Mouse (Mus musculus): Measurements from ENCODE around the gene Gm20388. TPM values are rescaled to one million over a fixed set of nuclear protein-coding genes. Genes with fewer than 3 reads are reported as not detected.

The Gm20388 gene
- polyA plus RNA-seq, 1 experiment from 2014 or later = not detected

DNA sequence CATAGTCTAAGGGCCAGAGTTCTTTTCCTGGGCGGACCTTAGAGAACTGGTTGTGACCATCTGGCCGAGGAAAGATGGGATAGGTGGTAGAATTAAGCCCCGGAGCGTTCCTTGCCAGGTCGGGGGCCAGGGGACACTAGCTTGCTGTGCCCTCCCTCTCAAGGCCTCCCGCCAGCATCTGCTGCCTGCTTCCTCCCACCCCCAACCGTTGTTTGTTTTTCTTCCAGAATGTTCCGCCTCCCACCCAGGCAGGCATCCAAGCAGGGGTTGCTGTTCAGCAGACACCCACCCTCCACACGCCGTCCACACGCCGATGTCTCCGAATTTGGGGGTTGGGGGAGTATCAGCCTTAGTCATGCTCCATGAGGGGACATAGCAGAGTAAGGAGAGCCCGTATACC lies 367.4 kb downstream of the Gm20388 start:
- no peaks in the 10 kb centered on the region for H3K36me3 ChIP-seq (ENCODE audit: control insufficient read depth, insufficient read depth)
- H3K27me3 ChIP-seq (replicated peaks; ENCODE audit: control insufficient read depth, insufficient read depth, low read length) = no peaks in the 10 kb centered on the region
- no peak overlapping the region for H3K27ac ChIP-seq (ENCODE audit: low read depth, low read length)
- H3K4me3 ChIP-seq (ENCODE audit: low read depth, low read length) = no peak overlapping the region
- H3K9ac ChIP-seq (ENCODE audit: low read depth, low read length) = no peak overlapping the region
- 63% methylated on average over 14 of the region's 14 CpGs for WGBS
- no peaks in the 10 kb centered on the region for H3K9me3 ChIP-seq (ENCODE audit: control insufficient read depth)
- ATAC-seq = no peak
- TF ChIP-seq CTCF (IDR thresholded peaks at IDR 0.05; ENCODE audit: low read depth) = no peak
- H3K4me2 ChIP-seq (replicated peaks; ENCODE audit: low read depth) = no peak overlapping the region
- H3K4me1 ChIP-seq (replicated peaks; ENCODE audit: control insufficient read depth, insufficient read depth, low read length) = peaks cover 13% of the 10 kb centered on the region; the same call in 1 of the 2 replicates

DNA sequence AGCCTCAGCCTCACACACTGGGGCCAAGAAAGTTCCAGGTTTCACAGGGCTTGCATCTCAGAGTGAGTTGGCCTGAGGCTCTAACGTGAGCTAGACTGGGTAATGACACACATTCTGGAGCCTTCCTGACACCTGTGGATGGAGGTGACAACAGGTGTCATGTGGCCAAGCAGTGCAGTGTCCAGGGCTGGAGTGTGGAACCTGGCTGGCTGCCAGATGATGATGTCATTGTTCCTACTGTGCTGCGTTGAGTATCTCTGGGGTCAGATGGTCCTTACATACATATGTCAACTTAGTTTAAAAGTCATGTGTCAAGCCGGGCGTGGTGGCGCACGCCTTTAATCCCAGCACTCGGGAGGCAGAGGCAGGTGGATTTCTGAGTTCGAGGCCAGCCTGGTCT lies 368.8 kb downstream of the Gm20388 start:
- Histone ChIP-seq H3K9ac (ENCODE audit: low read depth, low read length) (no peak overlapping the region), H3K9me3 (ENCODE audit: control insufficient read depth) (no peaks in the 10 kb centered on the region), H3K4me1 (replicated peaks; ENCODE audit: control insufficient read depth, insufficient read depth, low read length) (peaks cover 15% of the 10 kb centered on the region; the same call in 1 of the 2 replicates), H3K36me3 (ENCODE audit: control insufficient read depth, insufficient read depth) (no peaks in the 10 kb centered on the region), H3K27me3 (replicated peaks; ENCODE audit: control insufficient read depth, insufficient read depth, low read length) (no peaks in the 10 kb centered on the region), H3K4me3 (ENCODE audit: low read depth, low read length) (no peak overlapping the region), H3K4me2 (replicated peaks; ENCODE audit: low read depth) (no peak overlapping the region), H3K27ac (ENCODE audit: low read depth, low read length) (no peak overlapping the region)
- 67% methylated on average over 8 of the region's 8 CpGs for WGBS
- no peak for TF ChIP-seq CTCF (IDR thresholded peaks at IDR 0.05; ENCODE audit: low read depth)
- ATAC-seq = peak; percentile 29; the same call in 1 of the 2 replicates

DNA sequence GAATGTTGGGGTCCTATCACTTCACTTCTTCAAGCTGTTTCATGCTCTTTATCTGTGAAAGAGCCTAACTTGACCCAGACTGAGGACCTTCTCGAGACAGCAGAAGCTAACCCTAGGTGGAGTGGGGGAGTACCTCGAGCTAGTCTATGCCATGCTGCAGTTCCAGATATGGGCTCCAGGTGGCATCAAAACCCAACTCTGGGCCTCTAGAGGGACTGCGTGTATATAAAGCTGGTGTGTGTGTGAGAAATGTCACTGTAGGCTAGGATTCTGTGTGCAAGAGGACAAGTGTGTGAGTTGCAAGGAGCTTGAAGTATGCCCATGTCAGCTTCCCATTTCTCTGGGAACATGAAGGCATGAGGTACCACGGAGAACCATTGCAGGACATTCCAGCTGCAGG lies 370.8 kb downstream of the Gm20388 start:
- peaks cover 15% of the 10 kb centered on the region; the same call in 1 of the 2 replicates for H3K4me1 ChIP-seq (replicated peaks; ENCODE audit: control insufficient read depth, insufficient read depth, low read length)
- H3K27me3 ChIP-seq (replicated peaks; ENCODE audit: control insufficient read depth, insufficient read depth, low read length) = no peaks in the 10 kb centered on the region
- no peak overlapping the region for H3K4me2 ChIP-seq (replicated peaks; ENCODE audit: low read depth)
- H3K4me3 ChIP-seq (ENCODE audit: low read depth, low read length) = no peak overlapping the region
- ATAC-seq = no peak
- WGBS = 21% methylated on average over 4 of the region's 4 CpGs
- H3K27ac ChIP-seq (ENCODE audit: low read depth, low read length) = no peak overlapping the region
- TF ChIP-seq CTCF (IDR thresholded peaks at IDR 0.05; ENCODE audit: low read depth) = peak; percentile 93
- no peak overlapping the region for H3K9ac ChIP-seq (ENCODE audit: low read depth, low read length)
- H3K9me3 ChIP-seq (ENCODE audit: control insufficient read depth) = no peaks in the 10 kb centered on the region
- H3K36me3 ChIP-seq (ENCODE audit: control insufficient read depth, insufficient read depth) = 0 out of 2 replicates have a peak, but pooled peaks cover 3% of the 10 kb centered on the region

DNA sequence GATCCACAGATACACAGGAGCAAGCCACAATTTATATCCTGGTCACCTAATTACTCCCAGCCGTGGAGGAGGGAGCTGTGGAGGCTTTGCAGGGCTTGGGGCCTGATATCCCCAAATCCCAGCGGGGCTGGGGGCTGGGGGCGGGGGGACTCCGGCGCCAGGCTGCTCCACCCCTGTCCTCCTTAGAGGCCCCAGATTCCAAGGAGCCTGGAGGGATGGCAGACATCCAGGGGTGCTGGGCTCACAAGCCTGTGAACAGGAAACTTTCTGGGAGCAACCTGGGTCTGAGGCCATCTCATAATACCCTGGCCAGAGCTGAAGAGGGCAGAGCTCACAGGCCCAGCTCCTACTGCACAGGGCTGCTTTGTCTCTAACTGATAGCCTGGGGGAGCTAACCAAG lies 371.8 kb downstream of the Gm20388 start:
- Histone ChIP-seq H3K27me3 (replicated peaks; ENCODE audit: control insufficient read depth, insufficient read depth, low read length) (no peaks in the 10 kb centered on the region), H3K4me2 (replicated peaks; ENCODE audit: low read depth) (no peak overlapping the region), H3K4me3 (ENCODE audit: low read depth, low read length) (no peak overlapping the region), H3K9ac (ENCODE audit: low read depth, low read length) (no peak overlapping the region), H3K9me3 (ENCODE audit: control insufficient read depth) (no peaks in the 10 kb centered on the region), H3K36me3 (ENCODE audit: control insufficient read depth, insufficient read depth) (0 out of 2 replicates have a peak, but pooled peaks cover 3% of the 10 kb centered on the region), H3K4me1 (replicated peaks; ENCODE audit: control insufficient read depth, insufficient read depth, low read length) (0 out of 2 replicates have a peak, but pooled peaks cover 8% of the 10 kb centered on the region), H3K27ac (ENCODE audit: low read depth, low read length) (no peak overlapping the region)
- TF ChIP-seq CTCF (IDR thresholded peaks at IDR 0.05; ENCODE audit: low read depth) = no peak
- WGBS = 57% methylated on average over 5 of the region's 5 CpGs
- ATAC-seq = no peak

DNA sequence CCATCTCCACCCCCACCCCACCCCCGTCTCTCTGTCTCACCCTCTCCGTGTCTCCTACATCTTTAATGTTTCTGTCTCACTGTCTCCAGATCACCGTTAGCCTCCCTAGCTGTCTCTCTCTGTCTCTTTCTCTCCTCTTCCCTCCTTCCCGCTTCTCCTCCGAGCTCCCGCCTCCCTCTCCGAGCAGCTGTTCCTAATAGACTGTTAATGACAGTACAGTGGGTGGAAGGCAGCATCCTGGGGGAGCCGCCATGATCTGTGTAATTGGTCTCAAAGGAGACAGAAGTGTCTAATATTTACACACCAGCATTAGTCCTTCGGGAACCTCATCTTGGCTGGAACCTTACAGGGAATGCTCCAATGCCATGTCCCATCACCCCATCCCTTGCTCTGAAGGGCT lies 373.6 kb downstream of the Gm20388 start:
- TF ChIP-seq CTCF (IDR thresholded peaks at IDR 0.05; ENCODE audit: low read depth) = no peak
- H3K9me3 ChIP-seq (ENCODE audit: control insufficient read depth) = no peaks in the 10 kb centered on the region
- H3K4me1 ChIP-seq (replicated peaks; ENCODE audit: control insufficient read depth, insufficient read depth, low read length) = 0 out of 2 replicates have a peak, but pooled peaks cover 6% of the 10 kb centered on the region
- no peak overlapping the region for H3K9ac ChIP-seq (ENCODE audit: low read depth, low read length)
- 58% methylated on average over 9 of the region's 9 CpGs for WGBS
- ATAC-seq = no peak
- H3K27me3 ChIP-seq (replicated peaks; ENCODE audit: control insufficient read depth, insufficient read depth, low read length) = no peaks in the 10 kb centered on the region
- no peak overlapping the region for H3K27ac ChIP-seq (ENCODE audit: low read depth, low read length)
- no peak overlapping the region for H3K4me2 ChIP-seq (replicated peaks; ENCODE audit: low read depth)
- H3K4me3 ChIP-seq (ENCODE audit: low read depth, low read length) = no peak overlapping the region
- H3K36me3 ChIP-seq (ENCODE audit: control insufficient read depth, insufficient read depth) = 0 out of 2 replicates have a peak, but pooled peaks cover 3% of the 10 kb centered on the region

DNA sequence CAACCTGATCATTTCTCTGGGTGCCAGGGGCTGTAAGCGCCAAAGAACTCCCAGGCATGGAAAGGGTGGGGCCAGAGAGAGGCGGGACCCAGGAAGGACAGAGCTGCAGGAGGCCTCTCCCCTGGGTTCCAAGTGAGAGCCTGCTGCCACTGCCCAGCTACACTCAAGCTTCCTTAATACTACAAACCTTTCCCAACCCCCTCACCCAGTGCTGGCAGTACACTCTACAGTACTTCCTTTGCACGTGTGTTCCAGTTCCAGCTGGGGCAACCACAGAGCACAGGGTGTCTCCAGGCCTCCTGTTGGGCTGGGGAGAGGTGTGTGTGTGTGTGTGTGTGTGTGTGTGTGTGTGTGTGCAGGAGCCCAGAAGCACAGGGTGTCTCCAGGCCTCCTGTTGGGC lies 374.4 kb downstream of the Gm20388 start:
- no peak overlapping the region for H3K9ac ChIP-seq (ENCODE audit: low read depth, low read length)
- peak; percentile 80 for ATAC-seq
- 0 out of 2 replicates have a peak overlapping the region, but pooled peaks have one; percentile 4 for H3K27ac ChIP-seq (ENCODE audit: low read depth, low read length)
- H3K36me3 ChIP-seq (ENCODE audit: control insufficient read depth, insufficient read depth) = 0 out of 2 replicates have a peak, but pooled peaks cover 3% of the 10 kb centered on the region
- TF ChIP-seq CTCF (IDR thresholded peaks at IDR 0.05; ENCODE audit: low read depth) = no peak
- peaks cover 10% of the 10 kb centered on the region; the same call in 1 of the 2 replicates for H3K4me1 ChIP-seq (replicated peaks; ENCODE audit: control insufficient read depth, insufficient read depth, low read length)
- no peak overlapping the region for H3K4me3 ChIP-seq (ENCODE audit: low read depth, low read length)
- H3K27me3 ChIP-seq (replicated peaks; ENCODE audit: control insufficient read depth, insufficient read depth, low read length) = no peaks in the 10 kb centered on the region
- peak overlapping the region; percentile 21; the same call in 1 of the 2 replicates for H3K4me2 ChIP-seq (replicated peaks; ENCODE audit: low read depth)
- no peaks in the 10 kb centered on the region for H3K9me3 ChIP-seq (ENCODE audit: control insufficient read depth)
- WGBS = 14% methylated on average over 3 of the region's 3 CpGs
